Mouse (Mus musculus) monocyte, adult 5-6 weeks (primary cell): ENCODE measurements around the gene Ppfibp1. TPM values are rescaled to one million over a fixed set of nuclear protein-coding genes. Genes with fewer than 3 reads are reported as not detected.
A peak's percentile ranks its signal among the peaks of the same experiment; 100 is the strongest.

Experiments
- ATAC-seq: fragments of 153-309, 156-312 bp; replicated peaks from 2 replicates; pipeline ENCODE4 v1.8.0; 2017; ENCODE audit warnings: mild to moderate bottlenecking; ENCODE audit not compliant: low TSS enrichment, insufficient number of reproducible peaks, severe bottlenecking, poor library complexity, low FRiP score
- total RNA-seq: library from RNA; stranded (forward); fragments of 200-1000, 200-491, 200-594 nt; gene quantifications from 3 replicates; pipeline ENCODE4 v1.2.3, GENCODE M21; 2017

The Ppfibp1 gene
- total RNA-seq, 1 experiment from 2014 or later: 26.2 TPM

GRCm38 (mm10) chr6:147011977-147012376, 123.7 kb downstream of the Ppfibp1 start:
- no peak for ATAC-seq

DNA sequence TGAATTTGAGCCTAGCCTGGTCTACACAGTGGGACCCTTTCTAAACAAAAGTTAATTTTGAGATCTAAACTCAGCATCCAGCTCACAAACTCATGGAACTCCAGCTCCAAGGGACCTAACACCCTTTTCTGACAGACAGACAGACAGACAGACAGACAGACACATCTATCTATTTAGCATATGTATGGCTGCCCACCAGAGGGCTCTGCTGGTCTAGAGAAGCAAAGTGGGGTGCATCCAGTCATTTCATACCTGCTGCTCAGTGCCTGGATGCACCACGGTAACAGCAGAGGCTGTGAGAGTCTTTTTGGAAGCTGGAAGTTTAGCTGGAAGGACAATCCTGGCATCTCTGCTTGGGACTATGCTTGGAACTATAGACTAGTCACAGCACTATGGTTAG, 125.3 kb downstream of the Ppfibp1 start:
- ATAC-seq: no peak

- no peak for ATAC-seq
Measured at GRCm38 (mm10) chr6:147017906-147018305, 129.6 kb downstream of the Ppfibp1 start.

DNA sequence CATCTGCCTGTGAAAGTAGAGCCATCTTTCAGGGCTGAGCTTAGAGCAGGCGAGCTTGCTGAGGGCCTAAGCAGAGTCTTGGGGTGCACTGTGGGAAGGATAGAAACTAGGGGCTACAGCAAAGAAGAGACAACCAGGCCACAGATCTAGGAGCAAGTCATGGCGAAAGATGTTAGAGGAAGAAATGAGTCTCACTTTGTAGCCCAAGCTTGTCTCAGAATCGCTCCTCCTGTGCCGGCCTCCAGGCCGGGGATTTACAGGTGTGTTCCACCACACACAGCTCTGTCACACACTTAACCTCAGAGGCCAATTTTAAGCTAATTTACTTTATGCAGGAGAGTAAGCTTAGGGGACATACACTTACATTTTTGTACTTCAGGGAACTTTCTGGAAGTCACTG, 130.1 kb downstream of the Ppfibp1 start:
- ATAC-seq: no peak

GRCm38 (mm10) chr6:147021181-147021580, 132.9 kb downstream of the Ppfibp1 start:
- ATAC-seq: no peak

- no peak for ATAC-seq
Measured at GRCm38 (mm10) chr6:147022375-147023132, 134.3 kb downstream of the Ppfibp1 start.

DNA sequence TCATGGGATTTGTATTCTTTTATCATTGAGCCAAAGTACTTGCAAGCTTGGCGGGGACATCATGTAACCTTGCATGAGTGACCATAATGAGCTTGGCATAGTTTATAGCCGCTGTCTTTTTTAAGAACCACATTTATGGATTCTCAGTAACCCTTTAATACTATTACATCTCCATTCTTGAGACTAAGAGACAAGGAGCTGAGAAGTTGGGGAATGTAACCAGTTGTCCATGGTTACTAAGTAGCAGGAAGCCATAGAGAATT, 134.8 kb downstream of the Ppfibp1 start:
- no peak for ATAC-seq

DNA sequence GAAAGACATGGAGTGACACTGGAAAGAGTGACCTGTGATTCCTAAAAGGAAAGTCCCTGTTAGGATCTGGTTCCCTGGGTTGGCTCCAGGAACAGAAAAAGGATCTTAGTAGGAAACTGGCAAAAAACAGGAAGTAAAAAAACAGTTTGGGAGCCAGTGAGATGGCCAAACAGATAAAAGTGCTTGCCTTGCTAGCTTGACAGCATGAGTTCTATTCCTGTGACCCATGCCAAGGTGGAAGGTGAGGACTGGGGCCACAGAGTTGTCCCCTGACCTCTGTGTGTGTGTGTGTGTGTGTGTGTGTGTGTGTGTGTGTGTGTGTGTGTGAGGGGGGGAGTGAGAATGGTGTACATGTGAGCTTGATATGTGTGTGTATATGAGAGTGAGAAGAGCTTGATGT, 135.3 kb downstream of the Ppfibp1 start:
- no peak for ATAC-seq

- ATAC-seq: no peak
Measured at GRCm38 (mm10) chr6:147024761-147025160, 136.5 kb downstream of the Ppfibp1 start.

GRCm38 (mm10) chr6:147028396-147028795, 140.1 kb downstream of the Ppfibp1 start:
- no peak for ATAC-seq

DNA sequence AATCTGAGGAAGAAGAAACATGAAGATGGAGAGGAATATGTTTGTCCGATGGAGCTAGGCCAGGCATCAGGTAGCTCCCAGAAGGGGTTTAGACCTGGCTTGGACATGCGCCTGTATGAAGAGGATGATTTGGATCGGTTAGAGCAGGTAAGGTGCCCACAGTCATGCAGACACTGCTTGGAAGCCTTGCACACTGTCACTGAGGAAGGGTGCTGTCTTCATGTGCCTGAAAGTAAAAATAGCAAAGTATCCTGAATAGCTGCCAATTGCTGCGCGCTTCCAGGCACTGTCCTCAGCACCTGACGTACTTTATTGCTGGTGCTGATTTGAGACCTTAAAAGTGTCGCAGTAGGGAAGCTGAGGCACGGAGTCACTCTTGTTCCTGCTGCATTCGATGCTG, 141.3 kb downstream of the Ppfibp1 start:
- no peak for ATAC-seq

DNA sequence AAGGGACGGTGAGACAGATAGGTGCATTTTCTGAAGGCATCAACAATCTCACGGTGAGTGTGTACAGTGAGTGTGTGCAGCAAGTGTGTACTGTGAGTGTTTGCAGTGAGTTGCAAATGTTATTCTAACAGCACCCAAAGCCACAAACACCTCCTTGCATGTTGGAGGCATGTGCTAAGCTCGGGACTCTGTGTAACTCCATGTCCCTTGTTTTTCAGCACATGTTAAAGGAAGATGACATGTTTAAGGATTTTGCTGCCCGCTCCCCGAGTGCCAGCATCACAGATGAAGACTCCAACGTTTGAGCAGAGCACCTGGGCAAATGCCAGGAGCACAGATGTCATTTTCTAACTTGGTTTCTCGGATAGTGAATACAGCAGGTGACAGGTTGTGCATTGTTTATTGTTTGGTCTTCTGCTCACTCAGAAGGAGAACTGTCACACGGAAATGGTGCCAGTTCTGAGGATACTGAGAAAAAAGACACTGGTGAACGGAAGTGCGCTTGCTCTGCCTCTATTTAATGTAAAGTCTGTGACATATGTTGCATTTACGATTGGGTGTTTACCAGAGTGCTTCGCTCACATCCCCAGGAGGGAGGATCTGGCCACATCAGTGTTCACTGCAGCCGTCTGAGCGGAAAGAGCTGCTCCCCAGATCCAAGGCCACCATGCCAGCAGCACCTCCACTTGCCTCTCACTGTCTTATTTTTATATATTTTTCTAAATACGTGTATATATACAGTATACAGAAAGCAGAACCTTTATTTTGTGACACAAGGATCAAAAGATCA, 142.0 kb downstream of the Ppfibp1 start:
- no peak for ATAC-seq

GRCm38 (mm10) chr6:147032303-147032925, 144.1 kb downstream of the Ppfibp1 start, which contains the start of gene Rep15:
Rep15 (plus strand) TSS chr6:147032584.
- no peak for ATAC-seq

DNA sequence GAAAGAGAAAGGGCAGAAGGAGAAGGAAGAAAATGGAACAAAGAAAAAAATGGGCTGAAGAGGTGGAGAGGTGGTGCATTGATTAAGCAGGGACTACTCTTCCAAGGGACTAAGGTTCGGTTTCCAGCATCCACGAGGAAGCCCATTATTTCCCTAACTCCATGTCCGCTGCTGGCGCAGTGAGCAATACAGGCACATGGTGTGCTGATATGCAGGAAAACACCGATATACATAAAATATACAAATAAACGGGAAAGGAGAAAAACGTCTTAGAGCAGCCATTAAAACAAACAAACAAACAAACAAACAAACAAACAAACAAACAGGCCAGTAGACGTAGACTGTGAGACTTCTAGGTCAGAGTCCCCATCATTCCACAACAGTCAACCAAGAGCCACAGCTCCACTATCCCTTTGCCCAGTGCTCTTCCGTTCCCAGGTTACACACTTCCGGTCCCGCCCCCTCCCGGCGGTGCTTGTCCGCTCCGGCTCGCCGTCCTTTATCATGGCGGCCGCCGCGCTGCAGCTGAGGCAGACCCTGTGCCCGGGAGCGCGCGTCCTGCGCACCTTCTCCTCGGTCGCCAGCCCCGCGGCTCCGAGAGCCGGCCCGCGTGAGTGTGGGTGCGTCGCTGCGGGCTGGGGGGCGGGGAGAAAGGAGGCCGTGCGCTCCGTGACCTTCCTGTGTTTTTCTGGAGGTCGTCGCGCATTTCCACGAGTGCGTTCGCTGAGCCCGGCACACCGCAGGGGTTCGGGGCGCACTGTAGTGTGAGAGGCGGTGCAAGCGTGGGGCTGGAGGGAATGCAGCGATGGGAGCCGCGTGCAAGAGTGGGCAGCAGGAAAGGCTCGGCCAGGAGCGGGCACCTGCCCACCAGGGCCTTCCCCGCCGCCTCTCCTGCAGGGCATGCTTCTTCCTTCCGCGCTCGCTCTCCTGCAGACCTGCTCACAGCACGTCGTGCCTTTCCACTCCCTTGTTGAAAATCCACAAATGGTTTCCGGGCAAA, 154.3 kb downstream of the Ppfibp1 start, which contains the start of gene Mrps35:
TSS of gene Mrps35 (plus strand) at position 474 of the 1,000 bp plus-strand sequence.
- peak; percentile 97 for ATAC-seq

GRCm38 (mm10) chr6:147043633-147044032, 155.3 kb downstream of the Ppfibp1 start:
- no peak for ATAC-seq

GRCm38 (mm10) chr6:147049239-147049805, 161.0 kb downstream of the Ppfibp1 start:
- ATAC-seq: no peak

- no peak for ATAC-seq
Measured at GRCm38 (mm10) chr6:147051666-147052065, 163.4 kb downstream of the Ppfibp1 start.

DNA sequence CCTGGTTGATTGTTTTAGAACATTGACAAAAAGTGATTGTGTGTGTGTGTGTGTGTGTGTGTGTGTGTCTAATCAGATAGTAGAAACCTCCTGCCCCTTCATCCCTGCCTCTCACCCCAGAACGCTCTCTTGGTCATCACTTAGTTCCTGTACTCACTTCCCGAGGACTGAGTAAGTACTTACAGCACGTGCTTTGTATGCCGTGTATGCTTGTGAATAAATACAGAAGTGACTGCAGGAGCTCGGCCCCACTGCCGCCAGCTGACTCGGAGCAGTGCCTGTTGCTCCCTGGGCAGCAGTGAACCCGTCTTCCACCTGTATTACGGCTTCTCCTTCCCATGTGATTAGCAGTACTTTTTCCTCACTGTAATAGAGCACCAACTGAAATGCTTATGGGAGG, 164.2 kb downstream of the Ppfibp1 start:
- ATAC-seq: no peak
